Mouse (Mus musculus) adipocyte (in vitro differentiated cells): Measurements from ENCODE around the gene Chst8.

Experiments
- DNase-seq: peaks from one replicate; pipeline ENCODE4 v3.0.0-alpha.2; 2016; ENCODE audit warnings: low spot score

Chst8 gene

DNA sequence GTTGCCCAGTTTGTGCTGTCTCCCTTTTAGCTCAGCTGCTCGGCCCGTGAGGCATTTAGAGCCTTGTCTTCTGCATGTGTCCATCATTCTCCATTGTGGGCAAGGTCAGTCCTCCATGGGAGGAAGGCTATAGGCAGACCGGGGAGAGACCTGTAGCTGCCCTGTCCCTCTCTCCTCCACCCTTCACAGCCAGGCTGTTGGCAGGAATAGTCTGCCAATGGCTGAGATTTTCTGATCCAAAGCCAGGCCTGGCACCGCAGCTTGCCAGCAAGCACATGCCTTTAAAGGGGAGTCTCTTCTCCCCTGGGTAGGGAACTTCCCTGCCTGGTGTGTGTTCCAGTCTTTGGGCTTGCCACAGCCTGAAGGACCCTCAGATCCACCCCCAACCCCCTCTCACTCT is 103.4 kb downstream of the Chst8 start:
- no peak for DNase-seq

- DNase-seq: no peak
Observed at GRCm38 (mm10) chr7:34704401-34704800, 108.1 kb downstream of the Chst8 start.

GRCm38 (mm10) chr7:34703437-34703836 is 109.1 kb downstream of the Chst8 start:
- no peak for DNase-seq

DNA sequence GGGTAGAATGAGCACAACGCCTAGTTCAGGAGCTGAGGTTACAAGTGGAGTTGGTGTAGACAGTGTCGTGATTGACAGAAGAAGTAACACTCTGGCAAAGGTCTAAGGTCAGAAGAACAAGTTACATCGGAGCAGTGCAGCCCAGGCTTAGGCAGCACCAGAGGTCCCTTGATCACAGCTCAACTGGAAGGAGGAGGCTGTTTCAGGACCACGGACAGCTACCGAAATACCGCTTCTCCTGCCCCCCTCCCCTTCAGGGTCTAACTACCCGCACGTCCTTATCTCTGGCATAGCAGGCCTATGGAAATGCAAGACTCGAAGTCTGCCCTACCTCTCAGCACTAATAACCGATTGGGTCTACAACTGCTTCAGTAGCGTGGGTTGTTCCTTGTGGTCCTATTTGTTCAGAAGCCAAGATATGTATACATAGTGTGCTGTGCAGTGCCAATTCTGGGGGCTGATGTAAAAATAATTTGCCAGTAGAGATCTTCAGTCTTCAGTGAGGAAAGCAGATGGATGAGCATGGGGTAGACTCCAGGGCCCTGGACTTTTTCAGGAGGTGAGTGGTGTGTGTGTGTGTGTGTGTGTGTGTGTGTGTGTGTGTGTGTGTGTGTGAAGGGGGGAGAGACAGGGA is 109.7 kb downstream of the Chst8 start:
- DNase-seq: peak; percentile 34

GRCm38 (mm10) chr7:34699888-34700287 is 112.6 kb downstream of the Chst8 start:
- DNase-seq: no peak

DNA sequence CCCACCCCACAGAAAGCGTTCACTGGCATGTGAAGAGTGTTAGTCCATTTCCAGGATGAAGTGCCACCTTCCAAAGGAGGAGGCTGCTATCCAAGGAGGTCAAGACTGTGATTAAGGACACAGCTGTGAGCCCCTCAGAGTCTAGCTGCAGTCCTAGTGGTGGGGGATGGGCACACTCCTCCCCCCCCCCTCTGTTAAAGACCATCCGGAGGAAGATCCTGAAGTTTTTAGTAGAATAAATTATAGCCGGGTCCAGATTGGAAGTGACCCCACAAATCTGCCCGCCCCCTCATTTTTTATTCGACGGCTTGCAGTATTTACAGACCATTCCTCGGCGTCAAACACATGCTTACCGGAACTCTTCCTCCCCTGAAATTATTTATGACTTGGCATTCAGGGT is 114.3 kb downstream of the Chst8 start:
- no peak for DNase-seq

- DNase-seq: no peak
Observed at GRCm38 (mm10) chr7:34696086-34696485, 116.4 kb downstream of the Chst8 start.

DNA sequence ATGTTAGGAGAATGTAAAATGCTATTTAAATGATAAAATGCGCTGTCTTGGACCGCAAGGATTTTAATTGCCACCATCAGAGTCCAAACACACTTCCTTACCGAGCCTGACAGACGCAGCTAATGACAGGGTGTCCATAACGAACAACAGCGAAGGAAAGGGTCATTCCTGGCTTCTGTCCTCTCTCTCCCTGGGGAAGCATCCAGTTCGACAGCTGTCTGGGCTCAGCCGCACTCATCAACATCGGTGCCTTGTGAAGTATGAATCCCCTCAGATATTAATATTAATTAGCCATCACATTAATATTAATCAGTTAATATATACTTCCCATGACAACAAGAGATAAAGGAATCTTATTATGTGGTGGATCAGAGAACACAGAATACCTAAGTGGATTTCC is 117.6 kb downstream of the Chst8 start:
- no peak for DNase-seq

- DNase-seq: no peak
Observed at GRCm38 (mm10) chr7:34693916-34694315, 118.6 kb downstream of the Chst8 start.

GRCm38 (mm10) chr7:34693072-34693471 is 119.4 kb downstream of the Chst8 start:
- DNase-seq: no peak

DNA sequence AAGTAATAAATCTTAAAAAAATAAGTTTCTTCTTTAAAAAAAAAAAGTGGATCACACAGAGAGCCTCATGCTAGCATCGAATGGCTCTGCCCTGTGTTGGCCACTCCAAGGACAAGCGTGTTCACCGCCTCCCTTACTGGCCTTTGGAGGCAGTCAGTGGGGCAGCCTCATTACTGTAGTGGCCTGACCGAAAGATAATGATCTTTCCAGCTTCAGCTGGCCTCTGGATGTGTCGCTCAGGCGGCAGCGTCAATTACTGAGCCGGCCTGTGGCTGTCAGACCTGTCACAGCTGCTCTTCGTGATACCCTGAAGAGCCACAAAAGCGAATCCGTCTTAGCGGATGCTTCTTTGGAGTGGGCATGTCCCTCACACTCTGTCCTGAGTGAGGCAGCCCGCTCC is 122.4 kb downstream of the Chst8 start:
- DNase-seq: no peak

- DNase-seq: peak; percentile 67
Observed at GRCm38 (mm10) chr7:34689028-34689427, 123.5 kb downstream of the Chst8 start.

DNA sequence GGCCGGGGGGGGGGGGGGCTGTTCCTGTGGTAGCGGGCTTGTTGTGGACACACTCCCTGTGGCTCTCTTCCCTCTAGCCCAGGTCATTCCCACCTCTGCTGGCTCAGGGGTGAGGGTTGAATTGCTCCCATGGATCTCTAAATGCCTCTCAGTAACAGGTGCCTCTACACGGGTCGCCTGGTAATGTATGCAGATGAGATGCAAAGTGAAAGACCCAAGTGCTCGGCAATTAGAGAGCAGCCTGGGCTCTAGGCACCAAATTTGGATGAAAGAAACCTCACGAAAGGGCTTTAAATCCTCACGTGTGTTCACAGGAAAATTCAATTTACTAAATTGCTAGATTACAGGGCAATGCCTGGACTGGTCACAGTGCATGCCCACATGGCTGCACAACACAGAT is 126.7 kb downstream of the Chst8 start:
- no peak for DNase-seq

- DNase-seq: no peak
Observed at GRCm38 (mm10) chr7:34685176-34685575, 127.3 kb downstream of the Chst8 start.

DNA sequence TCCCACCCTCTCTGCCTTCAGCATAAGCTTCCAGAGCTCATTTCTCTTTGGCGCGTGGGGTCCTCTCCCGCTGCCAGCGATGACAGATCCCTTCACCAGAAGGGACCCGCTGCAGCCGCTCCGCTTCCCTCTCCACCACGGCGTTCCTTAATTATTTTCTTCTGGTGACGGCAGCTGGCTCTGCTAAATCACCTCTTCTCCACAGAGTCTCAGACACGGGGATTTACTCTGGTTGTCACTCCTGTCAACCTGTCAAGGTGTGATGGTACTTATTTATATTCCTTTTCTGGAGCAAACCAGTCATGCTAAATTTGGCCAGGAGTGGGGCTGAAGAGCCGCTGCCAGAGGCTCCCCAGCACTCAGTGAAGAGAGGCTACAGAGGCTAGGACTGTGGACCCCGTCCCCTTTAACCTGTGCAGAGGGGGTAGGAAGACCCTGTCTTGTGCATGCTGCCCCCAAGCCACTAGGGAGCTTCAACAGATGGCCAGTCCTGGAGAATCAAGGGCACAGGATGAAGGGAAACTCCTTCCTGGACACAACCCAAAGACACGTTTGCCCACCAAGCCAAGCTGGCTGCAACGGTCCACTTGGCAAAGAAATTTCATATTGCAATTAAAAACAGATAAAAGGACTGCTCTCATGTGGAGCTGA is 131.6 kb downstream of the Chst8 start:
- DNase-seq: no peak

DNA sequence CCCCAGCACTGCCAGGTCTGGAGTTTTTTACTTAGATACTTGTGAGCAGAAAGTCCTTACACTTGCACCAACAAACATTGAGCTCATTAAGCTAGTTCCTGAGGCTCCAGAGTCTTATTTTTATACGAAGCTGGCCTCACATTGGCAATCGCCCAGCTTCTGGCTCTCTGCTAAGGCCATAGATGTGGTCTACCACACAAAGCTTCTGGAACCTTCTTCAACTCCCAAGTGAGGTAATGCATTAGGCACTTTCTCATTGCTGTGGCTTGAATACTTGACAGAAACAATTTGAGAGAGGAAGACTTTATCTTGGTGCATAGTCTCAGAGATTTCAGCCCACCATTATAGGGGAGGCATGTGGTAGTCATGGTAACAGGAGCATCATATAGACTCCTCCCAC is 132.6 kb downstream of the Chst8 start:
- DNase-seq: peak; percentile 25

GRCm38 (mm10) chr7:34675831-34676514 is 136.5 kb downstream of the Chst8 start:
- peak; percentile 59 for DNase-seq

DNA sequence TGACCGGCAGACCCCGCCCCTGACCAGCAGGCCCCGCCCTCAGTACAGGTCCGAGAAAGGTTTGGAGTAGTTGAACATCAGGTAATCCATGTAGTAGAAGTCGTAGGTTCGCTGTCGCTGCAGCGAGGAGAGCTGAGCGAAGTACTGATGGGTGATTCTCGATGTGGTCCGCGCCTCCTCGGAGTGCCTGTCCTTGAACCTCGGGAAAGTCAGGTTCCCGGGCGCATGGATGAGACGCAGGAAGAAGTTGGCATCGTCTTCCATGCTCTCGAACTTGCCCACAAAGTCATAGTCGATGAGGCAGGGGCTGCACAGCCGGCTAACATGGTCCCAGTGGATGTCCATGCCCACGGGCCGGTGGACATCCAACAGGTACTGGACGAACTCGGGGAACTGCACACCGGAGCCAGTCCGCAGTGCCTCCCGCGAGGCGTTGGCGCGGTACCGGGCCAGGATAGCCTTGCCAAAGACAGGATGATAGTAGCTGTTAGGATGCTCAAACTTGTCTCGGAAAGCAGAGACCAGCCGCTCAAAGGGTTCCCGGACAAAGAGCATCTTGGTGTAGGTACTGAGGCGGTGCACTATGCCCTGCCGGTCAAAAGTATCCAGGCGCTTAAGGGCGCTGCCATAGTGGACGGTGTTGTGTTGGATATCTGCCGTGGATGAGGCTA is 137.3 kb downstream of the Chst8 start:
- DNase-seq: no peak

DNA sequence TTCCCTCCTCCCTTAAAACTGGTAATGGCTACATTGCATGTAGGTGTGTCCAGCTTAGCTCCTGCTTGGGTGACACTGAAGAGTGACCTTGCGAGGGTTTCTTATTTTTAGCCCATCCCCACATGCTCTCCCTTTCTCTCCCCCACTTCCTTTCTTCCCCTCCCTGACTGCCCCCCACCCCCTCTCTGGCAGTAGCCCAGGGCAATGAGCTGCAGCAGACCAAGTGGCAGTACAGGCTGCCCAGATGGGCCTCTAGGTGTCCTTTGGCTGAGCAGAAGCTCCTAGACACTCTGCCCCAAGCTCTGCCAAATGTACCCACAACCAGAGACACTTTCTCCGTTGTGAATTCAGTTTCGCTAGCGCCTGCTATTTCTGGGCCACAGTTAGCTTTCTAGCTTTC is 139.6 kb downstream of the Chst8 start:
- DNase-seq: no peak

DNA sequence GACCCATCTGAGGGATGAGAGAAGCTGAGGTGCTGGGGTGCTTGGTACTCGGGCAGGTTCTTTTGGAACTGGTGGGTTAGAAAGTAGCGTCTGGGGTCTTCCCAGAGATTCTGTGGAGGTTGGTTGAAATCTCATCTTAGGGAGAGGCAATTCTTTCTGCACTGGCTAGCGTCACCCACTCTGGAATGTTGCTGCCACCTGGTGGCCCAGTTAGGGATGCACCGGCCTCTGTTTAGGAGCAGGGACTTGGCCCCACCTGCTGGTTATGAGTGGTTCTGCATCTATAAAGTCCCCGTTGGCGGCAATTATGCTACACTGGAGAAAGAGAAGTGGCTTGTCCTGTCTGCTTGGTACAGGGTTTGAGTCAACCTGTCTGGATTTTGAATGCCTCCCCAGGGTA is 140.6 kb downstream of the Chst8 start:
- DNase-seq: peak; percentile 87

DNA sequence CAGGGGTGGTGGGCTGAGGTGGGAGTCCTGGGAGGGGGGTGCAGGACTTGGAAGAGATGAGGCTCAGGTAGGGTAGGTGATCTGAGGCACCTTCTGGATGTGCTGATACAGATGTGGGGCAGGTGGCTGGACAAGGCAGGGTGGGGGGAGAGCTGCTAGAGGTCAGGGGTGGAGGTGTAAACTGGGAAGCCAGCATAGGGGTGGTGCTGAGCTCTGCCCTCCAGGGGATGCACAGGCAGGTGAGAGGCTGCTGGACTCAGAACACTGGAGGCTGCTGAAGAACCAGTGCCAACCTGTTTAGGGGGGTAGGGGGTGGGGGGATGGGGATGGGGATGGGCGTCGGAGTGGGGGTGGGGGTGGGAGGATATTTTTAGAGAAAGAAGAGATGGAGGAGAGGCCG is 141.7 kb downstream of the Chst8 start:
- no peak for DNase-seq

- no peak for DNase-seq
Observed at GRCm38 (mm10) chr7:34669336-34669735, 143.2 kb downstream of the Chst8 start.

DNA sequence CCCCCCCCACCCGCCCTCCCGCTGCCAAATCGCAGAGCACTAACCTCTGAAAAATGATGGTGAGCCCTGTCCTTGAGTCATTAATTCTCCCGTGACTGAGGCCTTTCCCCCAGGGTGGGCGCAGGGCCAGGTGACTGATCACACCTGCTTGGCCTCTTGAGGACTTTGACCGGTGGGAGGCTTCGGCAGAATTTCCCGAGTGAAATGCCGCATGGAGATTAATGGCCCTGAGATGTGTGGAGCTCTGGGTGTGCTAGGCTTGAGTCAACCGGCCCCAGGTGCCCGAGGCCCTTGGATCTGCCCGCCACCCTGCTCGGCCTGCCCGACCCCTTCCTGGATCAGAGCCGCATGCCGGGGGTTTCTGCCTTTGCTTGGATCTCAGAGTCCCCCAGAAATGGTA is 144.6 kb downstream of the Chst8 start:
- DNase-seq: no peak
